Mouse (Mus musculus): Measurements from ENCODE around the gene Lrrn2.

The Lrrn2 gene

DNA sequence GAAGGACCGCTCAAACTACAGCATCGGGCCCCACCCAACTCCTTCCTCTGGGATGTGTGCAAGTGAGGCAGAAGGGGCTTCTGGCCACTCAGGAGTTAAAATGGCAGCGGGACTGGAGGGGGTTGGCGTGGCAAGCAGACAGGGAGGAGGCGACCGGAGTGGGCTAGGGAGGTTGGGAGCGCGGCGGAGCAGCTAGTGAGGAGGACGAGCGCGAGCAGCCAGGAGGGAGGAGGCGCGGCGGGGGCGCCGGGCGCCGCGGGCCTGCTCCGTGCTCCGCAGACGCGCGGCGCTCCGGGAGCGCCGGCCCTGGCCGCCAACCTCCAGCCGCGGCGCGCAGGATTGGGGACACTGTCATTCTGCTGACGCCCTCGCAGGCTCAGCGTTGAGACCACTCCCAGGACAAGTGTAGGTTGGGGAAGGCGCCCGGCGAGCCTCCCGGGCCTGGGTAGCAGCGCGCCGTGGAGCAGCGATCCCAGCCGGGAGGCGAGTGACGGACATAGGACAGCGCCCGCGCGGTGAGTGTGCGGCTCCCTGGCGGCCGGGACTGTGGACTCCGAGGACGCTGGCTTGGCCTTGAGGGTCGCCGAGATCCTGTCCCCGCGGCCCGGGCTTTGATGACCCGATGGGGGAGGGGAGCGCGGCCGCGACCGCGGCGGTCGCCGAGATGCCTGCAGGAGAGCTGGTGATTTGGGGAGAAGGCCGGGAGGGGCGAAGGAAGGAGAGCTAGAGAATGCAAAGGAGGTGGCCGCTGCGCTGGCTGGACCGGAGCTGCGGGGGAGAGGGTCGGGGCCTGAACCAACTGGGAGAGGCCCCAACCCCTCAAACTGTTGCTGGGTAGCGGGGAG, at the start of gene Lrrn2:
Gene Lrrn2, plus strand, starts transcription at position 113 of the 845 bp plus-strand sequence.
- DNase-seq (ENCODE audit: low spot score in 2 of 2): peak; percentile 62 to 68

DNA sequence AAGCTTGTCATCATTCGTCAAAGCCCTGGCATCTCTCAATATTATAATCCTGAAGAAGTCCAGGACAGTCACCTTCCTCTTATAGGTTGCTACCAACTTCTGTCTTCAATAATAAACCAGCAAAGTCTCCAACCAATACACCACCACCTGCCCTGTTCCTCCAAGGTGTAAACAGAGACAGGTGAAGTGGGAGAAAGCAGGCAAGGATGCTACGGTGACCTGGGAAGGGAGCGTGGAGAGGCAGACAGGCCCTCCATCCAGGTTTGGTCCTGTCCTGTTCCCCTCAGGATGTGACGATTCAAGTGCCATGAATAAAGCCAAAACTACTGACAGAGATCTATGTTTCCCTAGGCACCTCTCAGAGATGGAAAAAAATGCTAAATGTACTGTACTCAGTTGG, 48.1 kb upstream of the Lrrn2 start:
- no peak for DNase-seq (ENCODE audit: low spot score in 2 of 2)

DNA sequence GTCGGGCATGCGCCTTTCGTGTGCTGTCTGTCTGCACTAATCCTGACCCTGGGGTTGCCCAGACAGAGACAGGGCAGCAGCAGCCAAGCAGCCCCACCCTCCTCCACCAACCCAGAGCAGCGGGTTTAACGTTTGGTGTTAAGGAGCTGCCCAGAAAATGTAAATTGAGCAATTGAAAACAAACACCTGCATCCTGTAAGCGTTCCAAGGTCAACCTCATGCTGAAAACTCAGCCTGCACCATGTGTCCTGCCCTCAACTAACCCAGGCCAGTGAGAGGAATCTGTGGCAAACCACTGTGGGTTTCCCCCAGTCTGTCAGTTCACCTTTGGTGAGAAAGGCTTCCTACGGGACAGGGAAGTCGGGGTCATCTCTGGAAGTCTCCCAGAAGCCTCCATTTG, 46.0 kb upstream of the Lrrn2 start:
- DNase-seq (ENCODE audit: low spot score in 2 of 2): no peak

DNA sequence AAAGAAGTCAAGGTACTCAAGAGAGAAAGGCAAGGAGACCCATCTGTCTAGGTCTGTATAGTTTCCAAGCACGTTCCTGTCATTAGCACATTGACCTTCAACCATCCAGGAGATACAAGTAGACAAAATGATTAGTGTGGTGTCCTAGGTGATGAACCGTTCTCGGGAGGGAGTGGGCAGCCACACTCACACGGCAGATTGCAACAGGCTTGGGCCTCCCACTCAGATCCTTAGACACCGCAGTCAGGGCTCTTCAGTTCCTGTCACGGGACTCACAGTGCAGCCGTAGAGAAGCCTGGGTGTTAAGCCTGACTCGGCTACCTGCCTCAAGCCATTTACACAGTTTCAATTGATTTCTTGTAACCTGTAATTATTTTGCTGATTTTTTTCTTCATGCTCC, 43.2 kb upstream of the Lrrn2 start:
- DNase-seq (ENCODE audit: low spot score in 2 of 2): no peak

DNA sequence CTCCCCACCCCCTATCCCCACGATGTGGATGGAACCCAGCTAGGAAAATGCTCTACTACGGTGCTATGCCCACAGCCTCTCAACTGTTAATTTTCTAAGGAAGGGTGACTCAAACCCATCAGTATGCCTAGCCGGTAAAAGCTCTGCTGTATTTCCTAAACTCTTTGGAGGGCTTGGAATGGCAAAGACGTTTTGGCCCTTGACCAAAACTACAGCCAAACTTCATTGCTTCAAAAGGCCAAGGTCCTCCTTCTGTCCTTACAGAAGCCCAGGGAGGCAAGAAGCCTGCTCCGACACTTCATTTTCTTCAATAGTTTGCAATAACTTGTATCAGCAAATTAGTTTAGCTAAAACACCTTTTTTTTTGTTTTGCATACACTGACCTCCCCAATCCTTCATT, 42.4 kb upstream of the Lrrn2 start:
- no peak for DNase-seq (ENCODE audit: low spot score in 2 of 2)

DNA sequence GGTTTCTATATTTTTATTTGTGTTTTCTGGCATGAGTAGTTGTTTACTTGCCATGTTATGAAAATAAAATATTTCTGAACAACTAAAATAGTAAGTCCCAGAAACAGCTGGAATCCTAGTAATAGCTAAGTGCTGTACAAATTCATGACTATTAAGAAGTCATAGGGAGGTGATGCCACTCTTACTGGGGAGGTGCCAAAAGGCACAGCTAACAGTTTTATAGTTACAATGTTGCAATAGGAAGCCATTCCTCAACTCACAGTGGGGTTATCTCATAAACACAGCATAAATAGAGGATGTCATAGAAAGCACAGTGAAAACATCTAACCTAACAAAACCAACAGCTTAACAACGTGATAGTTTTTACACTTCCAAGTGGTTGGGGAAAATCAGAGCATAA, 41.7 kb upstream of the Lrrn2 start:
- no peak for DNase-seq (ENCODE audit: low spot score in 2 of 2)

DNA sequence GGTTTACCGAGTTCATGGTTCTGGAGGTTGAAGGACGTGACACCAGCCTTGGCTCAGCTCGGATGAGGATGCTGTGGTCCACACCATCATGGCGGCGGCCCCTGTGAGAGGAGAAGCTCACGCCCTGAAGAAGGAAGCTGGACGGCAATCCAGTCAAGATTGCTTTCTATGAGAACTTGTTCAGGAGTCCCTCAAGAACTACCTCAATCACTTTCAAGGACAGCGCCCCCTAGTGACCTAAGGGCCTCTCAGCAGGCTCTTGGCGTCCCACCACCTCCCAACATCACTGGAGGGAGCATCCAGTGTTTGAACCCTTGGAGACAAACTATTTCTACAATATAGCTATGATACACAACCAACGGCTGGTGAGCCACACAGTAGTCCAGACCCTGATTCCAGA, 36.5 kb upstream of the Lrrn2 start:
- DNase-seq (ENCODE audit: low spot score in 2 of 2): no peak

DNA sequence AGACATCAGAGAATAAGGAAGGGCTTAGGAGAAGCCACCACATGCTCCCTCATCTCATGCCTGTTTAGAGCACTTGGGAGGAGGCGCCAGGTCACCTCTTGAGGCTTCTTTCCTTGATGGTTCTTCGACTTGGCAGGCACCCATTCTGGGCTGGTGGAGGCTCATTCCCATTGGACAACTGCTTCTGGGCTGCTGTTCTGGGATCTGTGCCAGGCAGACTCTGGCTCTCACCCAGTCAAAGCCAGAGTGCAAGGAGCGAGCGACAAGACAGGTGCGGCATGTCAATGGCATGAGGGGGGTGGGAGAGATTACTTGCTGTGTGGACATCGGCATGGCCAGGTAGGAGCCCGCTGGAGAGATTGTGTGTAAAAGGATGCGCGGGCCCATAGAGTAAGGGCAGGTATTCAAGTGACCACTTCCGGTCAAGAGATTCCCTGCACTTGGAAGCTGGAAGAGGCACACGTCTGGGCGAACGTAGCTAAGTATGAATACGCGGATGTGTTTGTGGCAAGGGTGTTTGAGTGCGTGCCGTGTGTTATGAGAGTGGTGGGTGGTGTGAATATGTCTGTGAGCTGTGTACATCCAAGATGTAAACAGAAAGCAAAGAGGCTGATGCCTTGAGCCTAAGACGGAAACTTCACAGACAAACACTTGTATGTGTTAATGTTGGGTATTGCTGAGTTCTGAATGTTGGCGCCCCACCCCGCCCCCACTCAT, 35.8 kb upstream of the Lrrn2 start:
- DNase-seq (ENCODE audit: low spot score in 2 of 2): no peak

DNA sequence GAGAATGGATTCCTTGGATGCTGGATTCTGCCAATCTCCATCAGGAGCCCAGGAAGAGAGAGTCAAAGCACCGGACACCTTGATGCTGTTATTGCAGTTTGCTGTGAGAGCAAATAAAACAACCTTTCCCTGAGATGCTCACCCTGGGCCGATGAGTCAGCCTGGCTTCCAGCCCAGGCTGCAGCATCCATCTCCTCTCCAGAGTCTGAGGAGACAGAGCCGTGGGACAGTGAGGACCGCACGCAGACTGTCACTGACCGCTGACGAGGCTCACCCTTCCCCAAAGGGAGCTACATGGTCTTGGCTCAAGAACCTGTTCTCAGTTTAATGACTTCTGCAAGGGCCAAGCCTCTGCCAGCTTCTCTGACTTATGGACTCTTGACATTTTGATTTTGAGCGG, 34.3 kb upstream of the Lrrn2 start:
- no peak for DNase-seq (ENCODE audit: low spot score in 2 of 2)

DNA sequence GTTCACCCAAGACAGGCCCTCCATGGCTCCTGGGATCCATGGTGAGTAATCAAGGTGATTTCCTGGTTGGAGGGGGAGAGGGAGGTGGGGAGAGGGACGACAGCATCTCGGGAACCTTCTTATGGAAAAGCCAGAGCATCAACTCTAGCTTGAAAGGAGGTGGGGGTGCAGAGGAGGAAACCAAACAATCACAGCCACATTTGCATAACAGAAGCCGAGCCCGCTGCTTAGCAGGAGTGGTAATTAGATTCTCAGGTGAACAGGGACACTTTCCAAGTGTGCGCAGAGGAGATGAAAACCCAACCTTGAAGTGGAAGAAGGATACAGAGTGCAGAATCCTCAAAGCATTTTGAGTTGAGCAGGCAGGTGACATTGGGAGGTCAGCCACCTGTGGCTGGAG, 29.3 kb upstream of the Lrrn2 start:
- no peak for DNase-seq (ENCODE audit: low spot score in 2 of 2)

DNA sequence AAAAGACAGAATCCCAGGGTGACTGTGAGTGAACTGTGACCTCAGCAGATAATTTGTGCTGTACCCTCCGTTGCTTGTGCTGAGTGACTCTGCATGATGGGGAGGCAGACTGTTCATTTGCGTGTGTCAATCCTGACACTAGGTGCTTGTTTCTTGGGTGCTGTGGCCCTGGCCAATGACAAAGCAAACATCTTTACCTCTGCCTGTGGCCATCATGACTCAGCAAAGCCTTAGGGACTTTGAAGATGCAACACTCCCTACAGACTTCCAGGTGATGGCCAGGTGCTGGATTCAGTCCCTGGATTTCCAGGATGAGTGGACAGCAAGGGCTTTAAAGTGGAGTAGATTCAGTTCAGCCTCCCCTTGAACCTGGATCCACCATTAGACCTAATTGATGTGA, 28.8 kb upstream of the Lrrn2 start:
- no peak for DNase-seq (ENCODE audit: low spot score in 2 of 2)

DNA sequence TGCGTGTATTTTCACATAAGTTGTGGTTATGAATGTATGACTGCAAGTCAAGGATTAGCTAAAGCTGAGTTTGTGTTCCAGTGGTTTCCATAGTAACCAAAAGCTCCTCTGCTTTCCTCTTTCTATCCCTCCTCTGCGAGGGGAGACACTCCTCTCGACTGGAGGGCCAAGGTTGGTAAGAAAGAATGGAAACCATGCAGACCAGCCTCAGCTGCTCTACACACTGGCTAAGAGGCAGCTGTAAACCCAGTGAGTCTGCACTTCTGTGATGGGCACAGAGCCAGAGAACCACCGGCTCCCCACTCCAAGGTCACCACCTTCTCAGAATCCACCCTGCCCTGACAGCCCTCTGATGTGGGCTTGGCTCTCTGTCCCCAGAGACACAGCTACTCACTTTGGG, 28.3 kb upstream of the Lrrn2 start:
- DNase-seq (ENCODE audit: low spot score in 2 of 2): no peak

DNA sequence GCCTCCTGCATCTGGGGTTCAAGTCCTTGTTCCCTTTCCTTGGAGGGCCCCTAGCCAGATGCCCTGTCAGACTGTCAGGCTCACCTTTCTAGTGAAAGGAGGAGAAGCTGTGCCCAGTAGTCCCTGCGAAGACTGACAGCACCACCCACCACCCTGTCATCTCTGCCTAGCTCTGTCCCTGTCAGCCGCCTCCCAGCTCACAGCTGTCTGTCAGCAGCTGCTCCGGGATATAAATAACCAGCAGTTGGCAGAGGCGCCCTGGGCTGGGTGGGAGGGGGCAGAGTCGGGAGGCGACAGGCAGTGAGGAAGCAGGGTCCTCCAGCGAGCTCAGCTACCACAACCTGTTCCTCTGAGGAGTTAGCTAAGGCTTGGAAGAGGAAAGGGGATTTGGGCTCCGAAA, 26.8 kb upstream of the Lrrn2 start:
- DNase-seq (ENCODE audit: low spot score in 2 of 2): peak in 1 of 2 experiments; percentile 46

DNA sequence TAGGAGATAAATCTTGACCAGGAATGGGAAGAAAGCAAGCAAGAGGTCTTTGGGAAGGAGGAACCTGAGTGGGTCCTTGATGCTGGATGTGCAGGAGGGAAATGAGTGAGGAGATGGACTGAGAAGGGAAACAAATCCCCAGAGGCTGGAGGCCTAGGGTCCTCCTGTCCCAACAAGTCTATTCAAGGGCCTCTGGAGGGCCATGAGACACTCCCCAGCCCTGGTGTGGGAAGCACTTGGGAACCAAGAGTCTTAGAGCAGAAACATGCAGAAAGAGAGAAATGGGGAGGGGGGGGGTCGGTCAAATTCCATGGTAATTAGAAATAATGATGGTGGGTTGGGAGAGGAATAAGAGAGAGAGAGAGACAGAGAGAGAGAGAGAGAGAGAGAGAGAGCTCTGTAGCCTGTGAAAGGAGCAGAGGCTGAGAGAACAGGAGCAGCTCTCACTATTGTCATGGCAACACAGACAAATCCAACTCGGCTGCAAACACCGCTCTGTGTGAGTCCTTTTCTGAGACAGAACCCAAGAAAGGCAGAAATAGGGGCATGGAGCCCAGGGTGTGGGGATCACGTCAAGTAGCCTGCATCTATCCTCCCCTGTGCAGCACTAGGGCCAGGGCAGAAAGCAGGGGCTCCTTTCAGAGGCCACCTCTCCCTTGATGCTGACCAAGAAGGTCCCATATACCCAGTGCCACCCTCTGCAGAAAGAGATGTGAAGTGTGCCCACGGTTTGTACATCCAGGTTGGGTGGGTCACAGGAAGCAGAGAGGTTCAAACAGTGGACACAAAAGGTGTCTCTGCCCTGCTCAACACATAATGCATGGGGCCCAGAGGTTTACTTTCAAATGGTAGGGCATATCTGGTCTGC, 21.3 kb upstream of the Lrrn2 start:
- DNase-seq (ENCODE audit: low spot score in 2 of 2): peak in 1 of 2 experiments; percentile 37

DNA sequence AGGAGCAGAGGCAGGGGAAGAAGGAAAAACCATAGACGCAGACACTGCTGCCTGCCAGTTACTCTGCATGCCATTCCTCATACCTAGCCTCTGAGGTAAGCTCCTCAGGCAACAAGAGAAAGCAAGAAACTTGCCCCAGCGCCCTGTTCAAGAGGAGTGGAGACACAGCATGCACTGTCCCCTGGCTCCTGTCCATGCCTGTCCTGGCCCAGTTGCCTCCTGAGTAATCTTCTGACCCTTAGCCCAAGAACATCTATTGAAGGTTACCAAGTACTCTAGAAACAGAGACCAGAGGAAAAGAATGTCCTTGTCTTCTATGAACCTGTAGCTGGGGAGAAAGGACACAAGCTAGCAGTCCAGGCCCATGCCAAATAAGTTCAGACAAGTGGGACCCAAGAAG, 15.9 kb upstream of the Lrrn2 start:
- no peak for DNase-seq (ENCODE audit: low spot score in 2 of 2)

DNA sequence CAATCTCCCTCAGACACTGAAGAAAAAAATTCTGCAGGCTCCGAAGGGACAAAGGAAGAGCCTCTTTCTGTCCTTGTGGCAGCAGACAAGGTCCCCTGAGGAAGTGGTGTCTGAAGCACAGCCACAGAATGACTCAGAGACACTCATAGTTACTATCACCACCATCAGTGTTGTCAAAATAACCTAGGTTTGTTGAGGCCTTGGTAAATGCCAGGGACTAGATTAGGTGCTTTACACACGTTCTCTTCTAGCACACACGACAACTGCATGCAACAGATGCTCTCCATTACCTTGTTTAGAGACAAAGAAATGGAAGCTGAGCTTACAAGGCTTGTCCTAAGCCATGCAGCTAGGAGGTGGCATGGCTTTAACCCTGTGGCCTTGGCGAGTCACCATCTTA, 14.5 kb upstream of the Lrrn2 start:
- no peak for DNase-seq (ENCODE audit: low spot score in 2 of 2)

DNA sequence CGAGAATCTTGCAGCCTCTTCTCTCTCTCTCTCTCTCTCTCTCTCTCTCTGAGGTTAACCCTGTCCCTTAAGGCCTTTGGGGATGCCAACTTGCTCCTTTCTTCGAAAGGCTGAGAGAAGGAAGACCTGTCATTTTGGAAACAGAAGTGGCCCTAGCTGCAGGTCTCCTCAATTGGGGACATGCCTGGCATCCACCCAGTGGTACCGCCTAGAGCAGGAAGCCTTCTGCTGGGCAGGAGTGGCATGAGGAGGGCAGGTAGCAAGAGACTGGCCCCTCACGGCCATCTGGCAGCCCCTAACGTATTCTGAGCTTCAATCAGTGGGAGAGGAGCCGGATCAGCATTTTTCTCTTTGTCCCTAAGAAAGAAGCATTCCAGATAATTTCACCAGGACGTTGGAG, 9.7 kb upstream of the Lrrn2 start:
- DNase-seq (ENCODE audit: low spot score in 2 of 2): no peak

DNA sequence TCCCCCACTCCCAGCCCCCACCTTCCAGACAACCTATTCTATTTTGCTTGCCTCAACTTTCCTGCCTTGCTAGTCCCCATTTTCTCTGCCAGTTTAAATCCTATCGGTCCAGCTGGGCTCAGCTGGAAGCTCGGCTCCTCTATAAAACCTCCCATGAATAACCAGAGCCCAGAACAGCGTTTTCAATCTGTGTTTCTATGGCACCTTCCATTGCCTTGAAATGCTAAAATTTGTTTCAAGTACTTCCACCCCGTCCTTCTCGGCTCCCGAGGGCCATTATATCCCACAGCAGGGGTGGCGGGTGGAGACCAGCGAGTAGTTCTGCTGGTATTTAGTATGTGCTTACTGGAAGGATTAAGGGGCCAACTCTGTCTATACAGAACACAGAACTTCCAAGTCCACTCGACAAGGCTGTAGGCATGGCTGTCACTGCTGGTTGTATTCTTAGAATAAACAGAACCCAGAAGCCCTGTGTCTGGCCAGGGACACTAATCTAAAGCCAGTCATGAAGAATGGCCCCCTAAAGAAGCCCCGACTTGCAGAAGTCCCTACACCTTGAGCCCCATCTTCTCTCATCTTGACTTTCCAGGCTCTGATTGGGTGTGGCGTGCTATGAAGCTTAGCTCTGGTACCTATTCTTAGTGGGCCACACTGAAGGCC, 992 bp upstream of the Lrrn2 start:
- DNase-seq (ENCODE audit: low spot score in 2 of 2): no peak

DNA sequence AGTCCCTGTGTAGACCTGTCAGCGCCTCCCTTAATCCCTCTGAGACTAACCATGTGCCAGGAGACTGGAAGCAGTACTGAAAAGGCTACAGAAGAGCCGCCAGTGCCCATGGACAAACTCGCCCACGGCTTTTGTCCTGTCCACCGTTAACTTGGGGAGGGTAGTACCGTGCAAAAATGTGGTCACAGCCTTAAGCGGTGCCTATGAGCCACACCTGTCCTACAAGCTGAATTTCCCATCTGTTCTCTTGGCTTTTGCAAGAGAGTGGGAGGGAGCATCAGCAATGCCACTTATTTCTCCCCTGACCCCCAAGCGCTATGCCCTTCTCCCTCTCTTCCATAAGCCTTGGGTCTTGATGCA, 292 bp upstream of the Lrrn2 start:
- no peak for DNase-seq (ENCODE audit: low spot score in 2 of 2)

DNA sequence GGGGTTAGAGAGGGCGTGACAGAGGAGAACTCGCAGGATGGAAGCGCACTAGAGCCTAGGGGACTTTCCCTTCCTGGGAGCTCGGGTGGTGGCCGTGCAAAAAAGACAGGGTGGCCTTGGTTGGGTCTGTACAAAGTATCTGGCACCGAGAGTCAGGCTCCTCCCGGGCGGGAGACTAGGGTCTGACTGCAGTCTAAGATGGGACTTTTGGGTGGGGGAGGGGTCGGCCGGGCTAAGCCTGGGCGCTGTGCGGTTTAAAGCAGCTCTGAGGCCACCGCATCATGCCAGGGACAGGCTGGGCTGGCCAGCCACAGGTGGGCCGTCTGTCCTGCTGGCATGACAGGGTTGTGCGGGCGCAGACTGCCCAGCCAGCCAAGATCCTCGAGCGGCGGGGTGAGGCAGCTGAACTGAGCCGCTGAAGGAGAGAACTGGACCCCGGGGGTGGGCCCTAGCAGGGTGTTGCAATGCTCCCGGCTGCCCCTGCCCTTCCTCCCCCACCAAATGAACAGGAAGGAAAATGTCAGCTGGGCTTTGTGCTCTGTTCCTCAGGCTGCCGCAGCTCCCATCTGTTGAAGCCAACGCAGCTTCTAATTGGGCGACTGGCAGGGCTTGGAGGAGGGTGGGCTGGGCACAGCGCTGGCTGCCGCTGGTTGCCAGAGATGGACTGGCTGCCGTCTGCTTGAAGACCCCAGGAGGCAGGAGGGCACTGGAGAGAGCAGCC, 1.1 kb downstream of the Lrrn2 start:
- DNase-seq (ENCODE audit: low spot score in 2 of 2): peak; percentile 63 to 66

DNA sequence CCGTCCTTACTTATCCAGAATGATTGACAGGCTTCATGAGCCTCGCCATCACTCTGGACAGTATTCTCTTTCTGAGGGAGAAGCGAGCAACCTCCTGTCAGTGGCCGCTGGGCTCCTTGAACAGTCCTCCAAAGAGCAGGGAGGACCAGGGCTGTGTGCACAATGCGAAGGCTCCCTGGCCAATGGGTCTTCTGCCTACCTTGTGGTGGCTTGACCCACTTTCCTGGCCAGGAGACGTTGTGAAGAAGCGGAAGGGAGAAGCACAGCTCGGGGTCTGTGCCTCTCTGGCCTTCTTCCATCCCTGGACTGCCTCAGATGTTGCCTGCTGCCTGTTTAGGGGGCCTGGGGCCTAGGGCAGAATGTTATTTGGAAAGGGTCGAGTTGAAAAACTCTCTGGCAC, 1.8 kb downstream of the Lrrn2 start:
- DNase-seq (ENCODE audit: low spot score in 2 of 2): no peak
